Mouse (Mus musculus): Measurements from ENCODE around the gene Gm5737. TPM values are rescaled to one million over a fixed set of nuclear protein-coding genes. Genes with fewer than 3 reads are reported as not detected.

The Gm5737 gene
- polyA plus RNA-seq, 1 experiment from 2014 or later: not detected

DNA sequence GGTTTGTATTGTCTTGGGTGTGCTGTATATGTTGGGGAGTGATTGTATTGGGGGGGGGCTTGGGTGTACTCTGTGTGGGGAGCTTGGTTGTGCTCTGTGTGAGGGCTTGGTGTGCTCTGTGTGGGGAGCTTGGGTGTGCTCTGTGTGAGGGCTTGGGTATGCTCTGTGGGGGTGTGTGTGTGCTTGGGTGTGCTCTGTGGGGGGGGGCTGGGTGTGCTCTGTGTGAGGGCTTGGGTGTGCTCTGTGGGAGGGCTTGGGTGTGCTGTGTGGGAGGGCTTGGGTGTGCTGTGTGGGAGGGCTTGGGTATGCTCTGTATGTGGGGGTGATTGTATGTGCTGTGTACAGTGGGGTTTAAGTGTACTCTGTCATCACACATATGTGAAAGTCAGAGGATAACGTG, 55.6 kb downstream of the Gm5737 start:
- 79% methylated on average over 1 of the region's 1 CpGs for WGBS
- H3K9ac ChIP-seq: no peak overlapping the region
- H3K27ac ChIP-seq: no peak overlapping the region
- H3K4me1 ChIP-seq: peaks cover 27% of the 10 kb centered on the region
- no peaks in the 10 kb centered on the region for H3K9me3 ChIP-seq (replicated peaks)
- H3K4me3 ChIP-seq: no peak overlapping the region
- H3K36me3 ChIP-seq (ENCODE audit: poor library complexity, severe bottlenecking): no peaks in the 10 kb centered on the region
- ATAC-seq: no peak
- H3K27me3 ChIP-seq: no peaks in the 10 kb centered on the region
- H3K4me2 ChIP-seq: no peak overlapping the region

DNA sequence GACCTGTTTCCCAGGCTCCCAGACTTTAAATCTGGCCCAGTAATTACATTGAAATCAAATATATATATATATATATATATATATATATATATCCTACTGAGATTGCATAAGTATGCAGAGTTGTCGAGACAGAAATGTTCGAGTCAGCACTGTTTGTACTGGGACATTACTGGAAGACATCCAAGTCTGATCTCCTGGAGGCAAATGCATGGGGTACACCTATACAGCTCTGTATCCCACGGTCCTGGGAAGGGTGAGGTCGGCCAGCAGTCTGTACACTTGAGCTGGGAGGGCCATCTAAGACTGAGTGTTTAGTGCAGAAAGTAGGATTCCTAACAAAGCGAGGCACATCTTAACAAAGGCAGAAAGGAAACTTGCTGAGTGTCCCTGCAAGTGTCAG, 57.7 kb downstream of the Gm5737 start:
- 64% methylated on average over 5 of the region's 5 CpGs for whole genome bisulfite sequencing
- H3K4me2 ChIP-seq: no peak overlapping the region
- H3K27me3 ChIP-seq: no peaks in the 10 kb centered on the region
- no peak overlapping the region for H3K9ac ChIP-seq
- H3K4me3 ChIP-seq: no peak overlapping the region
- H3K4me1 ChIP-seq: peaks cover 14% of the 10 kb centered on the region
- ATAC-seq: no peak
- no peaks in the 10 kb centered on the region for H3K36me3 ChIP-seq (ENCODE audit: poor library complexity, severe bottlenecking)
- H3K9me3 ChIP-seq (replicated peaks): no peaks in the 10 kb centered on the region
- no peak overlapping the region for H3K27ac ChIP-seq

- Histone ChIP-seq H3K4me3 (no peak overlapping the region), H3K9ac (no peak overlapping the region), H3K36me3 (ENCODE audit: poor library complexity, severe bottlenecking) (no peaks in the 10 kb centered on the region), H3K27ac (no peak overlapping the region), H3K4me1 (peaks cover 8% of the 10 kb centered on the region), H3K4me2 (no peak overlapping the region), H3K27me3 (no peaks in the 10 kb centered on the region), H3K9me3 (replicated peaks) (no peaks in the 10 kb centered on the region)
- 76% methylated on average over 5 of the region's 5 CpGs for WGBS
- no peak for ATAC-seq
Measured at GRCm38 (mm10) chr7:120870431-120871008, 58.4 kb downstream of the Gm5737 start.

- Histone ChIP-seq H3K9me3 (replicated peaks) (no peaks in the 10 kb centered on the region), H3K4me3 (no peak overlapping the region), H3K4me1 (no peaks in the 10 kb centered on the region), H3K9ac (no peak overlapping the region), H3K4me2 (no peak overlapping the region), H3K27me3 (no peaks in the 10 kb centered on the region), H3K36me3 (ENCODE audit: poor library complexity, severe bottlenecking) (no peaks in the 10 kb centered on the region), H3K27ac (no peak overlapping the region)
- no peak for ATAC-seq
- WGBS: 81% methylated on average over 12 of the region's 12 CpGs
Measured at GRCm38 (mm10) chr7:120873083-120873482, 60.9 kb downstream of the Gm5737 start.

GRCm38 (mm10) chr7:120874021-120874420, 61.9 kb downstream of the Gm5737 start:
- H3K27ac ChIP-seq: no peak overlapping the region
- H3K4me3 ChIP-seq: no peak overlapping the region
- no peaks in the 10 kb centered on the region for H3K4me1 ChIP-seq
- ATAC-seq: no peak
- H3K9me3 ChIP-seq (replicated peaks): no peaks in the 10 kb centered on the region
- no peaks in the 10 kb centered on the region for H3K27me3 ChIP-seq
- no peak overlapping the region for H3K9ac ChIP-seq
- 93% methylated on average over 3 of the region's 3 CpGs for WGBS
- H3K4me2 ChIP-seq: no peak overlapping the region
- no peaks in the 10 kb centered on the region for H3K36me3 ChIP-seq (ENCODE audit: poor library complexity, severe bottlenecking)

DNA sequence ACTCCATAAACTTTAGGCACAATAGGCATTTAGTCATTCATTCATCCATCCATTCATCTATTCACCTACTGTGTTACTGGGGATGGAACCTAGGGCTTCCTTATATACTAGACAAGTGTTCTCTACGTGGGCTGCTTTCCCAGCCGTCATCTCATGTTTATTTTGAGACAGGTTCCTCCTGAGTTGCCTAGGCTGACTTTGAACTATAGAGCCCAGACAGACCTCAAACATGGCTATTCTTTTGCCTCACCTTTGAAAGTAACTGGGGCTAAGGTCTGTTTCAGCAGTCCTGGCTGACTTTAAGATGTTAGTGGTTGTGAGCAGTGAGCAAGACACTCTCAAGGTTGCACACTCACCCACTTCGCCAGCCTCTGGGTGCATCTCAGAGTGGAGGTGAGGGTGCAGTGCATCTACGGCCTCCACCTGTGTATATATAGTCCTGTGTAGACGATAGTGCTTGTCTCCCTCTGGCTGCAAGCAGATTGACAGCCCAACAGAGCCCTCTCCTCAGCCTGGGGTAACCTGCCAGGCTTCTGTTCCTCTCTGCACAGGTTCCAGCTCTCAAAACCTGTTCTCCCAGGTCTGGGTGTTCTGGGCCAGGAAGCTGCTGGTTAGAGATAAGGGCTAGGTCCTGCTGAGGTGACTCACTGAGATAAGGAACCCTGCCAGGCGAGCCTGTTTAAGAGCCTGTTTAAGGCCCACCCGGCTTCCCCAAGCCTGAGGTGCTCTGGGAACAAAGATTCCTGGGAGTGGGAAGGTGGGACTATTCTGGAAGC, 62.8 kb downstream of the Gm5737 start:
- WGBS: 71% methylated on average over 7 of the region's 7 CpGs

DNA sequence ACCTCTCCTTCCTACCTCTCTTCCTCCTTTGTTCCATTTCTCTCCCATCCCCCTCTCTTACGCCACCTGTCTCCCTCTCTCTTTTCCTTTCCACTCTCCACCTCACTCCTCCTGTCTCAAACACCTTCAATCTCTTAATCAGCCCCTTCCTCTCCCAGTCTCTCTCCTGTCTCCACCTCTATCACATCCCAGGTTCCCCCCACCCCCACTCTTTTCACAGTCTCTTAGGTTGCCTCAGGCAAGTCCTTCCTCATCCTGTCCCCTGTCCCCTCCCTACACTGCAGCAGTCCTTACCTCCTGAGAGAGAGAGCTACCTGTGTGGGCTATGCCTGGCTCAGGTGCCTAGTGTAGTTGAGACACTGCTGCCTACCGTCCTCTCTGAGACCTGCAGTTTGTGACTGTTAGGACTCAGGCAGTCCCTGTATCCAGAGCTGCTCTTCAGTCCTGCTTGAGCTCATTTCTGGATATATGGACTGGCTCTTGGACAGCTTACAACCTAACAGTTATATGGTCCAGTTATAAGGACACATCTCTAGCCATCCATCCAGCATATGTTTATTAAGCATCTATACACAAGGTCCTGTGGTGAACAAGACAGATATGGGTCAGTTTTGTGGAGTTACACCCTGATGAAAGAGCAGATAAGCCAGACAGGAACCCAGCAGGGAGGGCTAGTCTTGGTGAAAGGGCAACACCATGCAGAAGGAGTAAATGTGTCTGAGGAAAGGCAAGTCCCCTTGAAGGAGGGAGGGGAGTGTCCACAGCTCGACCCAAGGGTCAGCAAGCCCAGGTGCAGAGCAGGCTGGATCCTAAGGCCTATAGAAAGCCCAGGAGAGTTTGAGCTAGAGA, 63.6 kb downstream of the Gm5737 start:
- no peak for ATAC-seq
- no peak overlapping the region for H3K27ac ChIP-seq
- no peaks in the 10 kb centered on the region for H3K27me3 ChIP-seq
- H3K9ac ChIP-seq: no peak overlapping the region
- peaks cover 8% of the 10 kb centered on the region; the same call in 1 of the 2 replicates for H3K36me3 ChIP-seq (ENCODE audit: poor library complexity, severe bottlenecking)
- no peaks in the 10 kb centered on the region for H3K4me1 ChIP-seq
- 58% methylated on average over 3 of the region's 3 CpGs for WGBS
- no peak overlapping the region for H3K4me3 ChIP-seq
- H3K4me2 ChIP-seq: no peak overlapping the region
- H3K9me3 ChIP-seq (replicated peaks): no peaks in the 10 kb centered on the region

More for the DNA sequence above, 62.8 kb downstream of the Gm5737 start:
- Histone ChIP-seq H3K27me3 (no peaks in the 10 kb centered on the region), H3K4me3 (no peak overlapping the region), H3K9ac (no peak overlapping the region), H3K9me3 (replicated peaks) (no peaks in the 10 kb centered on the region), H3K4me1 (no peaks in the 10 kb centered on the region), H3K27ac (no peak overlapping the region), H3K4me2 (no peak overlapping the region), H3K36me3 (ENCODE audit: poor library complexity, severe bottlenecking) (no peaks in the 10 kb centered on the region)
- no peak for ATAC-seq

- H3K4me3 ChIP-seq: no peak overlapping the region
- H3K36me3 ChIP-seq (ENCODE audit: poor library complexity, severe bottlenecking): peaks cover 8% of the 10 kb centered on the region; the same call in 1 of the 2 replicates
- WGBS: 84% methylated on average over 6 of the region's 6 CpGs
Measured at GRCm38 (mm10) chr7:120878271-120878670, 66.1 kb downstream of the Gm5737 start.

GRCm38 (mm10) chr7:120879972-120880371, 67.8 kb downstream of the Gm5737 start:
- WGBS: 96% methylated on average over 3 of the region's 3 CpGs
- Histone ChIP-seq H3K27me3 (no peaks in the 10 kb centered on the region), H3K9me3 (replicated peaks) (no peaks in the 10 kb centered on the region), H3K4me1 (no peaks in the 10 kb centered on the region), H3K4me3 (no peak overlapping the region), H3K4me2 (no peak overlapping the region), H3K27ac (no peak overlapping the region), H3K36me3 (ENCODE audit: poor library complexity, severe bottlenecking) (peaks cover 18% of the 10 kb centered on the region), H3K9ac (no peak overlapping the region)
- no peak for ATAC-seq

More at GRCm38 (mm10) chr7:120878271-120878670, 66.1 kb downstream of the Gm5737 start:
- Histone ChIP-seq H3K4me2 (no peak overlapping the region), H3K27me3 (no peaks in the 10 kb centered on the region), H3K9me3 (replicated peaks) (no peaks in the 10 kb centered on the region), H3K9ac (no peak overlapping the region), H3K4me1 (no peaks in the 10 kb centered on the region), H3K27ac (no peak overlapping the region)
- no peak for ATAC-seq

DNA sequence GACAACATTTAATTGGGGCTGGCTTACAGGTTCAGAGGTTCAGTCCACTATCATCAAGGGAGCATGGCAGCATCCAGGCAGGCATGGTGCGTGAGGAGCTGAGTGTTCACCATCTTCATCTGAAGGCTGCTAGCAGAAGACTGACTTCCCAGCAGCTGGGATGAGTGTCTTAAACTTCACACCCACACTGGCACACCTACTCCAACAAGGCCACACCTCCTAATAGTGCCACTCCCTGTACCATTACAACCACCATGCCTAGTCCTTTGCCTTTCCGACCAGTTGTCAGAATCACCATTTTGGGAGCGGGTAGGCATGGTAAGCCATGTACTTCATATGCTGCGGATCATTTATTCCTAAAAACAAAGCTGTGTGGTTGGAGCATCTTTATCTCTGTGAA, 68.6 kb downstream of the Gm5737 start:
- peaks cover 26% of the 10 kb centered on the region for H3K36me3 ChIP-seq (ENCODE audit: poor library complexity, severe bottlenecking)
- no peak overlapping the region for H3K4me2 ChIP-seq
- H3K27ac ChIP-seq: no peak overlapping the region
- 96% methylated on average over 4 of the region's 4 CpGs for WGBS
- no peak overlapping the region for H3K4me3 ChIP-seq
- no peaks in the 10 kb centered on the region for H3K27me3 ChIP-seq
- no peaks in the 10 kb centered on the region for H3K4me1 ChIP-seq
- no peaks in the 10 kb centered on the region for H3K9me3 ChIP-seq (replicated peaks)
- ATAC-seq: no peak
- no peak overlapping the region for H3K9ac ChIP-seq

Measured in forebrain, embryonic 13.5 days (tissue).